Mouse (Mus musculus) heart, embryonic 16.5 days (tissue): Measurements from ENCODE around the gene Zfp385c. TPM values are rescaled to one million over a fixed set of nuclear protein-coding genes. Genes with fewer than 3 reads are reported as not detected.
"Not testable (repeated sequence)": the region's sequence is repeated elsewhere in the genome, so short reads cannot be mapped to it uniquely, and the experiment has no call there.

Experiments used
- ATAC-seq: fragments of 200-750 bp; cut with Nextera tagmentation; replicated peaks from 2 replicates; pipeline ENCODE4 v1.8.0; 2017; ENCODE audit warnings: moderate number of reproducible peaks; ENCODE audit not compliant: insufficient read depth, low FRiP score; ENCODE audit errors: extremely low read depth
- H3K27ac ChIP-seq: fragments of 300-500 bp; sonication (generic); 2 replicates; pipeline ENCODE4 v1.5.1; 2014; ENCODE audit warnings: mild to moderate bottlenecking, low read length, control low read depth, moderate library complexity
- H3K27me3 ChIP-seq: fragments of 300-500 bp; sonication (generic); 2 replicates; pipeline ENCODE4 v1.6.1; 2014; ENCODE audit warnings: low read length, mixed read lengths; ENCODE audit not compliant: control insufficient read depth, insufficient read depth
- H3K36me3 ChIP-seq: fragments of 300-500 bp; sonication (generic); 2 replicates; pipeline ENCODE4 v1.6.1; 2014; ENCODE audit not compliant: control insufficient read depth, insufficient read depth
- H3K4me1 ChIP-seq: fragments of 300-500 bp; sonication (generic); 2 replicates; pipeline ENCODE4 v1.6.1; 2014; ENCODE audit warnings: low read length, mixed read lengths; ENCODE audit not compliant: control insufficient read depth, insufficient read depth
- H3K4me2 ChIP-seq: fragments of 300-500 bp; sonication (generic); 2 replicates; pipeline ENCODE4 v1.6.1; 2014; ENCODE audit warnings: low read depth, mild to moderate bottlenecking, control low read depth, low read length
- H3K4me3 ChIP-seq: fragments of 300-500 bp; sonication (generic); 2 replicates; pipeline ENCODE4 v1.5.1; 2014; ENCODE audit warnings: mild to moderate bottlenecking, control low read depth, low read length
- H3K9ac ChIP-seq: fragments of 300-500 bp; sonication (generic); 2 replicates; pipeline ENCODE4 v1.6.1; 2014; ENCODE audit warnings: low read length, control low read depth
- H3K9me3 ChIP-seq: fragments of 300-500 bp; sonication (generic); replicated peaks from 2 replicates; pipeline ENCODE4 v1.6.1; 2016; ENCODE audit warnings: low read length; ENCODE audit not compliant: control insufficient read depth
- WGBS: fragments of 180-500 bp; shearing (Covaris S2); extraction: QIAGEN DNeasy Blood & Tissue Kit; methylation state at CpG from one replicate; pipeline ENCODE4 v1.1.7; 2014; 5-methylcytosine and 5-hydroxymethylcytosine counted together
- polyA plus RNA-seq: library from polyadenylated mRNA; unstranded; fragments of >200 nt; fragmentation: Nextera tagmentation; extraction: Ambion mirVana; gene quantifications from 2 replicates; pipeline ENCODE4 v1.2.1, GENCODE M21; 2015

Zfp385c gene
- polyA plus RNA-seq, 1 experiment from 2014 or later, result 0.26 TPM

DNA sequence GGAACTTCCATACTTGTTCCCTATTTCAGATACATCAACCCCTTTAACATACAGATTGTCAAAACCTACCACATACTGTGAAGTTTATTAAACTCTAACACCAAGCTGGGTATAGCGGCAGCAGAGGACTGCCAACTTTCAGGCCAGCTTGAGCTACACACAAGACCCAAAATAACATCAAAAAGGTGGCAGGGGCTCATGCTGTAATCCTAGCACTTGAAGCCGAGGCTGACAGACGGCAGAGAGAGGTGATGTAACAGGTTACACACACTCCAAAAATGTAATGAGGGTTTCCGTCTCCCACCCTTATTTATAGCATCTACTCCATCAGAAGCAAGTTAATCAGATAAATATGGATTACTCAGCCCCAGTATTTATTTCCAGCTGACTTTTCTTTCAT lies 96.7 kb downstream of the Zfp385c start:
- peaks cover 73% of the 10 kb centered on the region for H3K36me3 ChIP-seq
- H3K4me2 ChIP-seq, result no peak overlapping the region
- ATAC-seq, result no peak
- no peak overlapping the region for H3K4me3 ChIP-seq
- no peak overlapping the region for H3K27ac ChIP-seq
- WGBS, result 40% methylated on average over 4 of the region's 4 CpGs
- no peaks in the 10 kb centered on the region for H3K27me3 ChIP-seq
- H3K9ac ChIP-seq, result no peak overlapping the region; the same call in 1 of the 2 replicates
- no peaks in the 10 kb centered on the region for H3K9me3 ChIP-seq
- H3K4me1 ChIP-seq, result peaks cover 5% of the 10 kb centered on the region

DNA sequence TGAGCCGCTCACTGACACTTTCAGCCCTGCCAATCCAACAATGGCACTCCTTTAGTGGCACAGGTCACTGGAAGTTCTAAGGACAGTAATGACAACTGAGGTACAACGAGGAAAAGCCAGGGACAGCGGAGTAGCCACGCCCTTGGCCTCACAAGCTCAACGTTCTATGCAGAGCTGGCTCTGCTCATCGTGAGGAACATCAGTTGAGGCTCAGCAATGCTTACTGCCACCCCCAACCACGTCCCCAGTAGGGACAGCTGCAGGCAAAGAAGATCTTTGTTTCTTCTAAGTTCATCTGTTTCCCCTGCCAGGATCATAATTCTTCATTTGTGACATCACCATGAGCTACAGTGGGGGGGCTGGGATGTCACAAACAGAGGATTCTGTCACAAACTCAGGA lies 97.6 kb downstream of the Zfp385c start:
- H3K4me2 ChIP-seq, result no peak overlapping the region
- H3K4me1 ChIP-seq, result peaks cover 5% of the 10 kb centered on the region
- no peaks in the 10 kb centered on the region for H3K27me3 ChIP-seq
- no peak overlapping the region for H3K9ac ChIP-seq
- H3K9me3 ChIP-seq, result no peaks in the 10 kb centered on the region
- 0 out of 2 replicates have a peak overlapping the region, but pooled peaks have one; percentile 10 for H3K27ac ChIP-seq
- peaks cover 69% of the 10 kb centered on the region for H3K36me3 ChIP-seq
- ATAC-seq, result no peak
- no peak overlapping the region for H3K4me3 ChIP-seq
- 83% methylated on average over 7 of the region's 7 CpGs for WGBS

DNA sequence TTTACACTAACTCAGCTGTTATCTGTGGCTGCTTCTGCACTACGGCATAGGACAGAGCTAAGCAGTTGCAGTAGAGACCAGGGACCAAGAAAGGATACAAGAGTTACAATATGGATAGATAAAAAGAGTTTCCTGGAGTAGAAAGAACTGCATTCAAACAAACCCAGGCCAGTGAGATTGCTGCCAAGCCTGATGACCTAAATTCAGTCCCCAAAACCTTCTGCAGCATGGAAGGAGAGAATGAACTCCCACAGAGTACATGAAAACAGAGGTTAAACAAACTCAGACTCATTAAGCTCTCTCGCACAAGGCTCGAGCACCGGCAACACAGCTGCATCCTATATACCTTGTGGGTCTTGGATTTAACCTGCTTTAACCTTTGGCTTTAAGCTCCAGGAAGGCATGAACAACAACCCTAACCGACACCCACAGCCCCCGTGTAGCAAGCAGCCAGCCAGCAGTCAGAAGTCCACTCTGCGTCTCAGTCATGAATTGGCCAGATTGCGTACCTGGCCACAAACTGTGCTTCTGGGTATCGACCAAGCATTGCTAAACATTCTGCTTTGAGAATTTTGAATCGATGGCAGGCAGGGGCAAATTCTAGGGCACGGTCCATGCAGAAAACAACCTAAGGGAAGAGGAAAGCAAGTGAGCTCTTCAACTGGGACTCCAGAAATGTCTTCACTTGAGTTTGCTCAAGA lies 99.8 kb downstream of the Zfp385c start:
- no peaks in the 10 kb centered on the region for H3K9me3 ChIP-seq
- no peak for ATAC-seq

DNA sequence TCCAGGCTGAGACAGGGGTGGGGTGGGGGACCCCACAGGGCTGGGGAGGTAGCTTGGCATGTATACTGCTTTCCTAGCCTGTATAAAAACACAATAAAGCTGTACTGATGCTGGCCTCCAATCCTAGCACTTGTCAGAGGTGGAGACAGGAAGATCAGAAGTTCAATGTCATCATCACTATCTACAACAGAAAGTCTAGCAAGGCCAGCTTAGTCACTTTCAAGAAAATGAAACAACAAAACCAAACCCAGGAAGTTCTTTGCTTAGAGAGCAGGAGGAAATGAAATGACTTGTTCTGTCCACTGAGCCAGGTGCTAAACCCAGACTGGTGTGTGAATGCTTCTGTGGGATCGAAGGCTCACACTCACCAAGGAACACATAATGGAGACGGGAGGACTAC lies 103.8 kb downstream of the Zfp385c start:
- H3K4me2 ChIP-seq, result no peak overlapping the region
- WGBS, result 80% methylated on average over 2 of the region's 2 CpGs
- ATAC-seq, result no peak

More for the DNA sequence above, 99.8 kb downstream of the Zfp385c start:
- Histone ChIP-seq H3K4me1 (peaks cover 5% of the 10 kb centered on the region), H3K27ac (no peak overlapping the region), H3K36me3 (peaks cover 66% of the 10 kb centered on the region), H3K27me3 (no peaks in the 10 kb centered on the region), H3K4me2 (no peak overlapping the region), H3K9ac (no peak overlapping the region), H3K4me3 (no peak overlapping the region)
- whole genome bisulfite sequencing, result 94% methylated on average over 11 of the region's 11 CpGs

DNA sequence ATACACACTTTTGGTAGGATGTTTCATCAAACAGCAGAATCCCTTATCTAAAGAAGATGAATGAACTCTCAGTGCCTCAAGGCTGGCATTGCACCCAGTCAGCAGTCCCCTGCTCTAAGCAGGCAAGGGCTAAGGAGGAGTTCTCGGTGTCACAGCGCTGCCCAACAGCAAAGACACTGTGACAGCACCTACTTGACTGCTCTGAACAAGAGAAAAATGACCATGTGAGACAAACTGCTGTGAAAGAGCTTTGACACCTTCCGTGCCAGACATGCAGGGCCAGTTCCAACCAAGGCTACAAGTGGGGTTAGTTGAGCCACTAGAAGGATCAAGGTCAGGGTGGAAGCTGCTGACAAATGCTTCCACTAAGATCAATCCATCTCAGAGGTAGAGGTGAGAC lies 107.1 kb downstream of the Zfp385c start:
- Histone ChIP-seq H3K9me3 (no peaks in the 10 kb centered on the region), H3K9ac (no peak overlapping the region), H3K4me1 (peaks cover 7% of the 10 kb centered on the region), H3K4me3 (no peak overlapping the region), H3K36me3 (peaks cover 71% of the 10 kb centered on the region), H3K27ac (no peak overlapping the region; the same call in 1 of the 2 replicates), H3K27me3 (no peaks in the 10 kb centered on the region), H3K4me2 (no peak overlapping the region)
- no peak for ATAC-seq
- WGBS, result 85% methylated on average over 3 of the region's 3 CpGs

More for the DNA sequence above, 103.8 kb downstream of the Zfp385c start:
- Histone ChIP-seq H3K4me1 (no peaks in the 10 kb centered on the region), H3K36me3 (peaks cover 88% of the 10 kb centered on the region), H3K4me3 (no peak overlapping the region), H3K9me3 (no peaks in the 10 kb centered on the region), H3K9ac (no peak overlapping the region), H3K27me3 (no peaks in the 10 kb centered on the region), H3K27ac (no peak overlapping the region)

DNA sequence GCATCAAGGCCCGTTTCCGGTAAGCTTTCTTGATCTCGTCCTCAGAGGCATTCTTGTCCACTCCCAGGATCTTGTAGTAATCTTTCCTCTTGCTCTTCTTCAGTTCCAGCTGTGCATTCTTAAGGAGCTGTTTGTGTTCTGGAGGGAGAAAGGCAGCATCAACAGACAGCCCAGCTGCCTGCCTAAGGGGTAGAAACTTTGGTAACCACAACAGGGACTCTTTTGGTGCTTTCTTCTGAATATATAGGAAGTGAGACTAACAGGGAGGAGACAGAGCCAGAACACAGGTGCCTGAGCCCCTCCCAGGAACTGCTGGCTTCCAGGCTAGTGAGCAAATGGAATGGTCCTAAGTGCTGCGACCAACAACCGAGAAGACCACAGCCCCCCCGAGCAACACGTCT lies 107.7 kb downstream of the Zfp385c start:
- Histone ChIP-seq H3K4me3 (no peak overlapping the region), H3K4me1 (peaks cover 7% of the 10 kb centered on the region), H3K27me3 (no peaks in the 10 kb centered on the region), H3K27ac (peak overlapping the region; percentile 15; the same call in 1 of the 2 replicates), H3K4me2 (no peak overlapping the region), H3K9me3 (no peaks in the 10 kb centered on the region), H3K36me3 (peaks cover 69% of the 10 kb centered on the region), H3K9ac (no peak overlapping the region)
- WGBS, result 83% methylated on average over 7 of the region's 7 CpGs
- ATAC-seq, result no peak

DNA sequence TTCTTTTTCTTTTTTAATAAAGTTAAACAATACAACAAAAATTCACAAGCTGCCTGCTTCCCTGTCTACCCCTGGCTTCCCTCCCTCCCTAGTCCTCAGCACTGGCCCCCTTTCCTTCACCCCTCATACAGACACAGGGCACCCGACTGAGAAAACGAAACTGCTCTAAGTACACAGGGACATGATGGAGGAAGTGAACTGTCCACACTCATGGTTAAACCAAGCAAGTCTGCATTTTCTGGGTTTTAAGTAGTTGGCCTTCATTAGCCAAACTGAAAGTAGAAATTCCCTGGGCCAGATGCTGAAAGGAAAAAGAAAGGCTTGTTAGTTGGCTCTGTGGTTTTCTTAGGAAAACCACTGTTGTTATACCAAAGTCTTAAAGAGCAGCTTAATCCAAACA lies 109.4 kb downstream of the Zfp385c start:
- Histone ChIP-seq H3K4me3 (no peak overlapping the region), H3K4me2 (no peak overlapping the region; the same call in 1 of the 2 replicates), H3K9ac (no peak overlapping the region), H3K9me3 (no peaks in the 10 kb centered on the region), H3K27ac (0 out of 2 replicates have a peak overlapping the region, but pooled peaks have one; percentile 32), H3K27me3 (no peaks in the 10 kb centered on the region), H3K36me3 (peaks cover 55% of the 10 kb centered on the region), H3K4me1 (peaks cover 7% of the 10 kb centered on the region)
- WGBS, result 90% methylated on average over 2 of the region's 2 CpGs
- no peak for ATAC-seq

DNA sequence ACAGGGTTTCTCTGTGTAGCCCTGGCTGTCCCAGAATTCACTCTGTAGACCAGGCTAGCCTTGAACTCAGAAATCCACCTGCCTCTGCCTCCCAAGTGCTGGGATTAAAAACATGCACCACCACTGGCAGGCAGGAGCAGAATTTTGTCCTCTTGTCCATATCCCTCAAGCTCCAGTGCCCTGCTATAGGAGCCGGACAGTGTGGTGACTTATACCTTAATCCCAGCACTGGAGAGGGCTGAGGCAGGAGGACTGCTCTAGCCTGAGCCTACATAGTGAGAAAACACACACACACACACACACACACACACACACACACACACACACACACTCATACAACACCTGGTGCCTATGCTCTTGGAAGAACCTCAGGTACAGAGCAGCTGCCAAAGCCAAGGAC lies 109.8 kb downstream of the Zfp385c start:
- peaks cover 51% of the 10 kb centered on the region for H3K36me3 ChIP-seq
- peak overlapping the region; percentile 76 for H3K27ac ChIP-seq
- not testable (repeated sequence) for H3K4me1 ChIP-seq, ATAC-seq, H3K9ac ChIP-seq, H3K4me3 ChIP-seq, H3K4me2 ChIP-seq, H3K27me3 ChIP-seq, H3K9me3 ChIP-seq
- 93% methylated on average over 1 of the region's 1 CpGs for WGBS

DNA sequence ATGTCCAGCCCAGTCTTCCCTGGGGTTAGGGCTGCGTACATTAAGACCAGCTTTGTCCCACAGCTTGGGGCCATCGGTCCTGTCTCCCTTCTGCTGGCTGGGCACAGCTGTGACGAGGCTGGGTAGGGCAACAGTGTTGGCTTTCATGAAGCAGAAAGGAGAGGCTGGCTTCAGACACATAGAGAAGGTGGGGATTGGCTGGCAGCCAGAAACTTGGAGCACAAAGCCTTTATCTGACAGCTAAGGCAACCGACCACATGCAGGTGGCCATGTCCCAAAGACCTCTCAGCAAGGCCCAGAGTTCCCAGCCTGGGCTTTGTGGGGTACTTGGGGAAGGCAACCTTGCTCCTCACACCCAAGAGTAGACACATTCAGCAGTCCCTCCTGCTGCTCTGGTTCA lies 110.5 kb downstream of the Zfp385c start:
- 54% methylated on average over 4 of the region's 4 CpGs for WGBS
- Histone ChIP-seq H3K27ac (peak overlapping the region; percentile 76), H3K9ac (no peak overlapping the region), H3K4me2 (no peak overlapping the region), H3K4me3 (no peak overlapping the region), H3K9me3 (no peaks in the 10 kb centered on the region), H3K27me3 (no peaks in the 10 kb centered on the region), H3K36me3 (peaks cover 45% of the 10 kb centered on the region), H3K4me1 (peaks cover 7% of the 10 kb centered on the region)
- ATAC-seq, result peak; percentile 52
